In the genomic region with DNA sequence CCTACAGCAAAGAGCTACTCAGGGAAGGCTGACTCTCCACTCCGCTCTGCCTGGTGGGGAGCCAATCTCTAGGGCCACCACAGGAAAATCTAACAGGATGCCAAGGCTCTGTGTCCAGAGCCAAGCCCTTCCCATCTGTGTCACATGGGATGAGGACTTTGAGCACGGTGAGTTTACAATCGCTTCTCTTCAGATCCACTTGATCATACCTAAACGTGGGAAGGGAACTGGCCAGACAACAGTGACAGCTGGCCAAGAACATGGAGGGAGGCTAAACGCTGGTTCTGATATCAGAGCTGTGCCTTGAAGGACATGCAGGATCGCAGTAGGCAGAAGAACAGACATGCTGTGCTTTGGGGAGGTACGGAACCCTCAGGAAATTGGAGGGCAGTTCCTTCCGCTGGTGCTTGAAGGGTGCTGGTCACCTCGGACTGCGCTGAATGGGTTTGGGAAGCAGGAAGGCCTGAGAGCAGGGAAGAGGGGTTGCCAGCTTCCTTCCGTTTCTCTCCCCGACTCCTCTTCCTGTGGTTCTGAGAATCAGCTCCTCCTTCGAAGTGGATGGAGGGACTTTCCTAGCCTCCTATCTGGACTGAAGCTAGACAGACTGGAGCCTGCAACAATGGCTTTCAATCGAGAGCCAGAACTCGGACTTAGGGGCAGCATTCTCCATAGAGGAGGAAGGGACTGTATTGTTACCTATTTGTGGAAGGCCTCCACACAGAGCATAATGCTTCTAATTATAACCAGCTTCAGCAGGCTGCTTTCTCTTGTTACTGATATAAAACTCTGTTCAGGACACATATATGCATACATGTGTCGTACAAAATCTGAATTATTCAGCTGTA, we compare ENCODE assay signal across 9 mouse cellular contexts. TPM values are rescaled to one million over a fixed set of nuclear protein-coding genes. Genes with fewer than 3 reads are reported as not detected.
DNase-seq lines count a peak whose midpoint lies in the region; ATAC-seq lines count a peak whose summit lies in the region.
"Had no signal": no experiment of that assay in that cellular context is flagged by ENCODE, and none has a peak within 500 bp of the region (broad histone marks: within the 10 kb centered on the region; RNA-seq: fewer than 3 reads in every experiment).

No protein-coding gene starts in this region.

- H3K4me2 ChIP-seq in midbrain, embryonic 11.5 days, result no peak overlapping the region
- H3K4me2 ChIP-seq in midbrain, embryonic 14.5 days (ENCODE audit: low read length), result no peak overlapping the region
- H3K4me2 ChIP-seq in embryonic facial prominence, embryonic 15.5 days (replicated peaks), result no peak overlapping the region

- intact Hi-C loops in heart, postnatal 14 days (cut with DNase I), result loop anchor here (5.0 kb wide), 1 partner anchor 146 kb away; no protein-coding TSS in a partner anchor

- H3K27me3 ChIP-seq in midbrain, embryonic 11.5 days (ENCODE audit: control insufficient read depth, insufficient read depth, low read length), result no peaks in the 10 kb centered on the region
- H3K27me3 ChIP-seq in midbrain, embryonic 14.5 days (ENCODE audit: control insufficient read depth, insufficient read depth, low read length), result no peaks in the 10 kb centered on the region
- no peaks in the 10 kb centered on the region for H3K27me3 ChIP-seq in embryonic facial prominence, embryonic 15.5 days

- 77% methylated on average over 16 of the region's 16 CpGs for WGBS in midbrain, embryonic 11.5 days
- WGBS in midbrain, embryonic 14.5 days, result 76% methylated on average over 16 of the region's 16 CpGs
- 71% methylated on average over 16 of the region's 16 CpGs for WGBS in embryonic facial prominence, embryonic 15.5 days

- no peak overlapping the region for H3K9ac ChIP-seq in midbrain, embryonic 11.5 days (ENCODE audit: low read length)
- no peak overlapping the region for H3K9ac ChIP-seq in midbrain, embryonic 14.5 days (replicated peaks; ENCODE audit: low read length)
- no peak overlapping the region for H3K9ac ChIP-seq in embryonic facial prominence, embryonic 15.5 days

- H3K4me3 ChIP-seq in midbrain, embryonic 11.5 days (ENCODE audit: low read depth, low read length), result no peak overlapping the region
- no peak overlapping the region for H3K4me3 ChIP-seq in midbrain, embryonic 14.5 days (replicated peaks; ENCODE audit: low read depth, low read length)
- H3K4me3 ChIP-seq in embryonic facial prominence, embryonic 15.5 days (replicated peaks), result no peak overlapping the region

- no peaks in the 10 kb centered on the region for H3K9me3 ChIP-seq in midbrain, embryonic 11.5 days (ENCODE audit: control insufficient read depth, low read length)
- no peaks in the 10 kb centered on the region for H3K9me3 ChIP-seq in midbrain, embryonic 14.5 days (ENCODE audit: control insufficient read depth, low read length)
- H3K9me3 ChIP-seq in embryonic facial prominence, embryonic 15.5 days (replicated peaks), result no peaks in the 10 kb centered on the region

- peaks cover 8% of the 10 kb centered on the region for H3K4me1 ChIP-seq in midbrain, embryonic 11.5 days (ENCODE audit: control insufficient read depth, insufficient read depth, low read length)
- H3K4me1 ChIP-seq in midbrain, embryonic 14.5 days (ENCODE audit: control insufficient read depth, insufficient read depth, low read length), result no peaks in the 10 kb centered on the region
- H3K4me1 ChIP-seq in embryonic facial prominence, embryonic 15.5 days, result no peaks in the 10 kb centered on the region

- DNase-seq in midbrain, embryonic 11.5 days (ENCODE audit: low spot score, missing footprints), result peak; percentile 70
- no peak for DNase-seq in midbrain, embryonic 14.5 days
- peak; percentile 69 to 81 for DNase-seq in heart, postnatal 14 days
- peak; percentile 48 to 51 for DNase-seq in layer of hippocampus, adult 8-10 months (ENCODE audit: low spot score in 2 of 2)
- peak; percentile 85 for DNase-seq in lung, postnatal 36 days
- no peak for DNase-seq in thymus, postnatal 36 days

- no peak overlapping the region for H3K27ac ChIP-seq in midbrain, embryonic 11.5 days (ENCODE audit: low read depth, low read length)
- H3K27ac ChIP-seq in midbrain, embryonic 14.5 days (replicated peaks; ENCODE audit: low read depth, low read length), result no peak overlapping the region
- peak overlapping the region; percentile 41; the same call in 1 of the 2 replicates for H3K27ac ChIP-seq in embryonic facial prominence, embryonic 15.5 days (replicated peaks)

- ATAC-seq in midbrain, embryonic 11.5 days (ENCODE audit: low FRiP score), result no peak
- ATAC-seq in midbrain, embryonic 14.5 days (ENCODE audit: low FRiP score, low TSS enrichment), result no peak
- ATAC-seq in embryonic facial prominence, embryonic 15.5 days (ENCODE audit: insufficient number of reproducible peaks, low FRiP score, low TSS enrichment, low read depth), result no peak
- no peak for ATAC-seq in erythroblast, adult 5-6 weeks (replicated peaks; ENCODE audit: low FRiP score, poor library complexity, severe bottlenecking)

- no peaks in the 10 kb centered on the region for H3K36me3 ChIP-seq in midbrain, embryonic 11.5 days (ENCODE audit: control insufficient read depth, insufficient read depth, low read length)
- H3K36me3 ChIP-seq in midbrain, embryonic 14.5 days (ENCODE audit: control insufficient read depth, insufficient read depth, low read length), result no peaks in the 10 kb centered on the region
- no peaks in the 10 kb centered on the region for H3K36me3 ChIP-seq in embryonic facial prominence, embryonic 15.5 days

RNA-seq across cellular contexts. Expression of gene Plekhg1, which starts 21.9 kb away (rescaled TPM):
- polyA plus RNA-seq in midbrain, embryonic 11.5 days (2014; fragmentation: Nextera tagmentation; extraction: Ambion mirVana), result 16.4 and 16.8 TPM in 2 replicates
- polyA plus RNA-seq in midbrain, embryonic 14.5 days (2014; fragmentation: Nextera tagmentation; extraction: Ambion mirVana), result 3.4 and 8.9 TPM in 2 replicates
- polyA plus RNA-seq in embryonic facial prominence, embryonic 15.5 days (2015; fragmentation: Nextera tagmentation; extraction: Ambion mirVana), result 15.3 and 16.1 TPM in 2 replicates
- total RNA-seq in heart, postnatal 14 days (2021), result 10 to 100 TPM; 16.3 to 16.4 TPM
- total RNA-seq in layer of hippocampus, adult 8-10 months (2022), result 10 to 100 TPM; 11.8 to 16.1 (median 14.9) TPM
- 2.5 and 2.7 TPM in 2 replicates for total RNA-seq in erythroblast, adult 5-6 weeks (2015; ENCODE audit: low replicate concordance)
- total RNA-seq in erythroblast, adult 5-6 weeks (2017; ENCODE audit: low replicate concordance), result 0.42 and 2.0 TPM in 2 replicates
- total RNA-seq: MEL had no signal

Comparison
In these comparisons a context has a peak if more than half of its experiments do, and no peak if none do; other contexts are left out.
1. DNase-seq: peak in midbrain, embryonic 11.5 days (single experiment), heart, postnatal 14 days (2 of 2), layer of hippocampus, adult 8-10 months (2 of 2) and lung, postnatal 36 days (single experiment); none in midbrain, embryonic 14.5 days (single experiment) and thymus, postnatal 36 days (0 of 2).